Mouse (Mus musculus) liver, adult (tissue): ENCODE data around the gene Dalrd3.

Source experiments
- GATA4 ChIP-seq: IDR thresholded peaks from 2 replicates; pipeline ENCODE4 v1.6.1; 2014; ENCODE audit warnings: mild to moderate bottlenecking, low read length; ENCODE audit not compliant: insufficient replicate concordance

The Dalrd3 gene

GRCm38 (mm10) chr9:108567931-108568419 lies 1.7 kb upstream of the Dalrd3 start:
- no peak for TF ChIP-seq GATA4

- no peak for TF ChIP-seq GATA4
Observed at GRCm38 (mm10) chr9:108568511-108568921, 1.2 kb upstream of the Dalrd3 start.

- no peak for TF ChIP-seq GATA4
Observed at GRCm38 (mm10) chr9:108570207-108570896, 666 bp downstream of the Dalrd3 start.

- TF ChIP-seq GATA4, result no peak
Observed at GRCm38 (mm10) chr9:108571401-108571973, 1.8 kb downstream of the Dalrd3 start.

- no peak for TF ChIP-seq GATA4
Observed at GRCm38 (mm10) chr9:108572321-108572720, 2.6 kb downstream of the Dalrd3 start.

- no peak for TF ChIP-seq GATA4
Observed at GRCm38 (mm10) chr9:108573774-108574690, 4.3 kb downstream of the Dalrd3 start.

GRCm38 (mm10) chr9:108574921-108575320 lies 5.2 kb downstream of the Dalrd3 start:
- no peak for TF ChIP-seq GATA4

GRCm38 (mm10) chr9:108575321-108576297 lies 5.9 kb downstream of the Dalrd3 start:
- TF ChIP-seq GATA4, result no peak

GRCm38 (mm10) chr9:108577025-108577424 lies 7.3 kb downstream of the Dalrd3 start:
- TF ChIP-seq GATA4, result no peak

GRCm38 (mm10) chr9:108577934-108578544 lies 8.4 kb downstream of the Dalrd3 start:
- TF ChIP-seq GATA4, result no peak

GRCm38 (mm10) chr9:108578545-108579343 lies 9.1 kb downstream of the Dalrd3 start, which contains the start of gene Wdr6:
Gene Wdr6, minus strand, starts transcription at chr9:108578739.
- no peak for TF ChIP-seq GATA4

- no peak for TF ChIP-seq GATA4
Observed at GRCm38 (mm10) chr9:108579344-108579690, 9.6 kb downstream of the Dalrd3 start.

GRCm38 (mm10) chr9:108587571-108588180 lies 18.0 kb downstream of the Dalrd3 start:
- no peak for TF ChIP-seq GATA4
